In genomic region chr1:182792521-182793071, GRCm38 (mm10) we compare ENCODE assay signal across 9 mouse cellular contexts. TPM values are rescaled to one million over a fixed set of nuclear protein-coding genes. Genes with fewer than 3 reads are reported as not detected.
DNase-seq lines count a peak whose midpoint lies in the region; ATAC-seq lines count a peak whose summit lies in the region.
"Had no signal": no experiment of that assay in that cellular context is flagged by ENCODE, and none has a peak within 500 bp of the region (broad histone marks: within the 10 kb centered on the region; RNA-seq: fewer than 3 reads in every experiment).

No protein-coding gene starts in this region.

- DNase-seq in adrenal gland, adult 2 months = peak; percentile 28
- DNase-seq in embryo, embryonic 10.5 days (ENCODE audit: low spot score) = peak; percentile 85
- peak; percentile 69 for DNase-seq in gastrocnemius, postnatal 25 days
- peak; percentile 46 for DNase-seq in induced T-regulatory cell, adult 2 months (ENCODE audit: low read depth)
- peak; percentile 48 to 87 for DNase-seq in left cerebral cortex, adult 8-10 months (ENCODE audit: low spot score in 2 of 2)
- peak; percentile 68 for DNase-seq in right cerebral cortex, postnatal 25 days

- ATAC-seq in megakaryocyte progenitor cell, adult 5-6 weeks (replicated peaks; ENCODE audit: poor library complexity) = peak; percentile 93
- ATAC-seq in erythroid progenitor cell, adult 5-6 weeks (replicated peaks; ENCODE audit: low FRiP score, poor library complexity, severe bottlenecking) = no peak

RNA-seq across cellular contexts. Expression of gene Susd4, which starts 28.9 kb away (rescaled TPM):
- total RNA-seq in adrenal gland, adult 2 months (2021) = 1 to 10 TPM; 4.6 to 5.2 TPM
- 5.2 and 6.7 TPM in 2 replicates for polyA plus RNA-seq in adrenal gland, adult 2 months (2012; rRNA removed)
- total RNA-seq in gastrocnemius, postnatal 25 days (2021) = under 1 TPM; 0.72 to 0.88 TPM
- 100 to 1,000 TPM; 106 to 118 (median 116) TPM for total RNA-seq in left cerebral cortex, adult 8-10 months (2022)
- not detected in 2 replicates for total RNA-seq in megakaryocyte progenitor cell, adult 5-6 weeks (2015)
- not detected in 2 replicates for total RNA-seq in megakaryocyte progenitor cell, adult 5-6 weeks (2017)
- not detected in 2 replicates for total RNA-seq in erythroid progenitor cell, adult 5-6 weeks (2015; ENCODE audit: low replicate concordance)
- total RNA-seq in erythroid progenitor cell, adult 5-6 weeks (2017; ENCODE audit: low replicate concordance) = not detected in 2 replicates

RNA-seq across cellular contexts. Expression of gene Ccdc185, which starts 43.6 kb away (rescaled TPM):
- not detected for total RNA-seq in adrenal gland, adult 2 months (2021)
- polyA plus RNA-seq in adrenal gland, adult 2 months (2012; rRNA removed) = not detected in 2 replicates
- total RNA-seq in gastrocnemius, postnatal 25 days (2021) = not detected
- total RNA-seq in left cerebral cortex, adult 8-10 months (2022) = under 1 TPM; 0.17 to 0.51 (median 0.22) TPM
- not detected in 2 replicates for total RNA-seq in megakaryocyte progenitor cell, adult 5-6 weeks (2015)
- not detected in 2 replicates for total RNA-seq in megakaryocyte progenitor cell, adult 5-6 weeks (2017)
- not detected in 2 replicates for total RNA-seq in erythroid progenitor cell, adult 5-6 weeks (2015; ENCODE audit: low replicate concordance)
- not detected in 2 replicates for total RNA-seq in erythroid progenitor cell, adult 5-6 weeks (2017; ENCODE audit: low replicate concordance)
- polyA plus RNA-seq: spleen, adult 2 months had no signal

Comparison
In these comparisons a context has a peak if more than half of its experiments do, and no peak if none do; other contexts are left out.
1. DNase-seq: peak in every context shown above with its lines; median percentile 85 in embryo, embryonic 10.5 days; 69 in gastrocnemius, postnatal 25 days; 68 in right cerebral cortex, postnatal 25 days; 68 in left cerebral cortex, adult 8-10 months; 46 in induced T-regulatory cell, adult 2 months; 28 in adrenal gland, adult 2 months.
2. RNA of gene Susd4, which starts 28.9 kb away (total RNA-seq): 106 to 118 TPM in left cerebral cortex, adult 8-10 months; 4.6 to 5.2 TPM in adrenal gland, adult 2 months, 0.72 to 0.88 TPM in gastrocnemius, postnatal 25 days, not detected in megakaryocyte progenitor cell, adult 5-6 weeks and not detected in erythroid progenitor cell, adult 5-6 weeks; every median in the first group is over 10 times any median in the second.